Mouse (Mus musculus): ENCODE measurements around the gene Ufsp2.
A peak's percentile ranks its signal among the peaks of the same experiment; 100 is the strongest.

GRCm38 (mm10) chr8:45994111-45994510 is 18.8 kb downstream of the Ufsp2 start:
- TF ChIP-seq CTCF (conservative IDR thresholded peaks at IDR 0.05; ENCODE audit: insufficient read depth, insufficient read length, low read depth, low read length) = peak; percentile 45; the same call in 1 of the 2 replicates
- no peak for TF ChIP-seq POLR2A (IDR thresholded peaks at IDR 0.05; ENCODE audit: low read depth, low read length)

All from kidney, adult 2 months (tissue).